Mouse (Mus musculus): ENCODE data around the gene Fuz. TPM values are rescaled to one million over a fixed set of nuclear protein-coding genes. Genes with fewer than 3 reads are reported as not detected.

Fuz gene
- polyA plus RNA-seq, 1 experiment from 2014 or later: 19.7 TPM

DNA sequence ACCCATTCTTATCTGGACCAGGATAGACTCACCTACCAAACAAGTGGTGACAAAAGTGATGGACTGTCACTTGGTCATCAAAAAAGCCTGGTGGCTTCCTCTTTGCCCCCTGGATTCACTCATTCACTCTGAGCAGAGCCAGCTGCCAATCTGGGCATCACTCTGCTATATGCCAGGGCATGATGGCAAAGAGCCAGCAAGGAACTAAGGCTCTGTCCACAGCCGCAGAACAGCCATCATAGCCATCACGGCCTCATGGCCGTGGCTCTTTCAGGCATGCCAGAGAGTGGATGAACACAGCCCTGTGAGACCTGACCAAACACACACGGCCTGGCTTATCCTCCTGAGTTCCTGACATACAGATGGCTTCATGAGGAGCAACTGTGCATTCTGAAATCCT lies 5.1 kb upstream of the Fuz start:
- peak overlapping the region; percentile 12; the same call in 1 of the 2 replicates for H3K4me2 ChIP-seq (ENCODE audit: low read length)
- H3K9me3 ChIP-seq (ENCODE audit: control insufficient read depth, low read length): no peaks in the 10 kb centered on the region
- H3K27me3 ChIP-seq (replicated peaks; ENCODE audit: control insufficient read depth, insufficient read depth, low read length): no peaks in the 10 kb centered on the region
- peaks cover 37% of the 10 kb centered on the region for H3K36me3 ChIP-seq (ENCODE audit: control insufficient read depth, insufficient read depth, low read length)
- H3K4me3 ChIP-seq (ENCODE audit: low read depth, low read length): no peak overlapping the region
- H3K27ac ChIP-seq (ENCODE audit: low read depth): no peak overlapping the region
- ATAC-seq (replicated peaks; ENCODE audit: low FRiP score, low TSS enrichment, low read depth) (no peak), DNase-seq (ENCODE audit: low spot score) (no peak)
- no peak overlapping the region for H3K9ac ChIP-seq (ENCODE audit: low read length)
- H3K4me1 ChIP-seq (replicated peaks; ENCODE audit: control insufficient read depth, insufficient read depth, low read length): peaks cover 21% of the 10 kb centered on the region
- 91% methylated on average over 4 of the region's 4 CpGs for WGBS

DNA sequence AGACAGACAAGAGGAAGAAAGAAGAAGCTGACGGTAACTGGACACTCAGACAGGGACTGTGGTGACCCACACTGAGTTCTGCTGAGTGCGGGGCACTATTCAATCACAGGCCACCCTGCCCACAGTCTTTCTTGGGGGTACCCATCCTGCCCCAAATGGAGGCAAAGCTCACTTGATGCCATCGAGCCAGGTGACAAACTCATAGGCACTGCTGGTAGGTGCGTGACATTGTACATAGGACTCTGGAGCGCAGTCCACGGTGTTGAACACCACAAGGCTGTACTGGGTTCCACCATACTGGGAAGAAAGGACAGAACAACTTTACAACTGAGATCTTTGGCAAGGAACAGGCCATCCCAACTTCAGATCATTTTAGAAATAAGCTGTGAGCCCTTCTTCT lies 4.3 kb upstream of the Fuz start:
- H3K36me3 ChIP-seq (ENCODE audit: control insufficient read depth, insufficient read depth, low read length): peaks cover 28% of the 10 kb centered on the region
- peaks cover 23% of the 10 kb centered on the region for H3K4me1 ChIP-seq (replicated peaks; ENCODE audit: control insufficient read depth, insufficient read depth, low read length)
- peak overlapping the region; percentile 91 for H3K4me3 ChIP-seq (ENCODE audit: low read depth, low read length)
- ATAC-seq (replicated peaks; ENCODE audit: low FRiP score, low TSS enrichment, low read depth) (no peak), DNase-seq (ENCODE audit: low spot score) (no peak)
- peak overlapping the region; percentile 95 for H3K9ac ChIP-seq (ENCODE audit: low read length)
- no peaks in the 10 kb centered on the region for H3K27me3 ChIP-seq (replicated peaks; ENCODE audit: control insufficient read depth, insufficient read depth, low read length)
- H3K4me2 ChIP-seq (ENCODE audit: low read length): peak overlapping the region; percentile 90
- no peaks in the 10 kb centered on the region for H3K9me3 ChIP-seq (ENCODE audit: control insufficient read depth, low read length)
- H3K27ac ChIP-seq (ENCODE audit: low read depth): peak overlapping the region; percentile 99
- 18% methylated on average over 6 of the region's 6 CpGs for WGBS

DNA sequence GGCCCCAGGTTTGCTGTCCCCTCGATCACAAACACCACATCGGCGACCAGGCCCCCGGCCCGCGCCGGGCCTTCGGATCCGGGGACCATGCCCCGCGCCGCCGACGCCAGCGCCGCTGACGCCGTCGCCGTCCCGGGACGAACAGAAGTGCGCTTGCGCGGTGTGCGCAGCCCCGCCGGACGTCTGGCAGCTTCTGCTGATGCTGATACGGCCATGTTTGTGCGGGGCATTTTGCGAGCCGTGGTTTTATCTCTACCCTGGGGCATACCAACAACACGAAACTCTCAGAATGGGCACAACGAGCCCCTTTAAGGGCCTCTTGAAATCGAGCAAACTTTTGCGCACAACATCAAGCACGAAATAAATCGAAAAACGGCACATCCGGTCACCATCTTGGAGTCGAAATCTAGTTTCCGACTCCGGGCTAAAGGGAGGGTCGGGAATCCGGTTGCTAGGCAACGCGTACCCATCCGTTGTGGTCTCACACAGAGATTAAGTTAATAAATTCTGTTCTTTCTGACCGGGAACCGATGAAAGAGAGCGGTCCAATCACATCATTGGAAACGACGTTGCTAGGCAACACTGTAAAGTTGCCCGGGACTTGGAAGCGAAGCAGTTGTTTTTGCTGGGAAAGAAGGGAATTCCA lies 3.5 kb upstream of the Fuz start, which contains the start of gene Med25:
Gene Med25 (minus strand): TSS at position 437 of the 646 bp plus-strand sequence.
- Histone ChIP-seq H3K27ac (ENCODE audit: low read depth) (peak within 1 kb of the TSS; percentile 99), H3K9me3 (ENCODE audit: control insufficient read depth, low read length) (no peaks in the 10 kb centered on the region), H3K27me3 (replicated peaks; ENCODE audit: control insufficient read depth, insufficient read depth, low read length) (no peaks in the 10 kb centered on the region), H3K9ac (ENCODE audit: low read length) (peak within 1 kb of the TSS; percentile 95), H3K4me1 (replicated peaks; ENCODE audit: control insufficient read depth, insufficient read depth, low read length) (peaks cover 29% of the 10 kb centered on the region), H3K36me3 (ENCODE audit: control insufficient read depth, insufficient read depth, low read length) (peaks cover 20% of the 10 kb centered on the region), H3K4me3 (ENCODE audit: low read depth, low read length) (peak within 1 kb of the TSS; percentile 91), H3K4me2 (ENCODE audit: low read length) (peak within 1 kb of the TSS; percentile 90)
- WGBS: under 1% methylated on average over 56 of the region's 56 CpGs
- DNase-seq (ENCODE audit: low spot score) (peak; percentile 97), ATAC-seq (replicated peaks; ENCODE audit: low FRiP score, low TSS enrichment, low read depth) (peak; percentile 75)

DNA sequence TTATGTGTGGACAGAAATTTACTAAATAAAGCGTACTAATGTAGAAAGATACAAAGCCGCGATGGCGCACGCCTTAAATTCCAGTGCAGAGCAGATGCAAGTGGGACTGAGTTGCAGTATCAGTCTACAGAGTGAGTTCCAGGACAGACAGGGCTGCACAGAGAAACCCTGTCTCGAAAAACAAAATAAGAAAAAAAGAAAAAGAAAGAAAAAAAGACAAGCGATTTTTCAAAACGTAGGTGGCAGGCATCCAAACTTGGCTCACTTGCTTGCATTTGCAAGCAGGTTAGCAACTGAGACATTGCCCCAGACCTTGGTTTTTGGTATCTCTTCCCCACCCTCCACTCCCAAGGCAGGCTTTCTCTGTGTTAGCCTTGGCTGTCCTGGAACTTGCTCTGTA lies 2.7 kb upstream of the Fuz start:
- Histone ChIP-seq H3K27ac (ENCODE audit: low read depth) (peak overlapping the region; percentile 99), H3K4me3 (ENCODE audit: low read depth, low read length) (peak overlapping the region; percentile 91), H3K4me1 (replicated peaks; ENCODE audit: control insufficient read depth, insufficient read depth, low read length) (peaks cover 29% of the 10 kb centered on the region), H3K36me3 (ENCODE audit: control insufficient read depth, insufficient read depth, low read length) (peaks cover 18% of the 10 kb centered on the region), H3K4me2 (ENCODE audit: low read length) (peak overlapping the region; percentile 90), H3K9ac (ENCODE audit: low read length) (peak overlapping the region; percentile 37; the same call in 1 of the 2 replicates), H3K27me3 (replicated peaks; ENCODE audit: control insufficient read depth, insufficient read depth, low read length) (no peaks in the 10 kb centered on the region), H3K9me3 (ENCODE audit: control insufficient read depth, low read length) (no peaks in the 10 kb centered on the region)
- DNase-seq (ENCODE audit: low spot score) (no peak), ATAC-seq (replicated peaks; ENCODE audit: low FRiP score, low TSS enrichment, low read depth) (no peak)
- 24% methylated on average over 8 of the region's 8 CpGs for WGBS

DNA sequence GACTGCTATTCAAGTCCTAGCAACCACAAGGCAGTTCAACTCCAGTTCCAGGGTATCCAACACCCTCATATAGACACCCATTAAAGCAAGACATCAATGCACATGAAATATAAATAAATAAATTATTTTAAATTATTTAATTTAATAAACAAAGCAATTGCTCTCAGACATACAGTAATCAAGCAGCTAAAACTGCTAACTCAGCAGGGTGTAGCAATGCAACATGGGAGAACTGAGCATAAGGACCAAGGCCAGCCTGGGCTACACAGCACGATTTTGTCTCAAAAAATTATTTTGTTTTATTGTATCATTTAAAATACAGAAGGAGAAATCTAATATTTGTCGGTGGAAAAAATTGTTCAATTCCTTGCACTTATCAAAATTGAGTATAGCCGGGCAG lies 1.7 kb upstream of the Fuz start:
- no peaks in the 10 kb centered on the region for H3K27me3 ChIP-seq (replicated peaks; ENCODE audit: control insufficient read depth, insufficient read depth, low read length)
- peaks cover 15% of the 10 kb centered on the region for H3K36me3 ChIP-seq (ENCODE audit: control insufficient read depth, insufficient read depth, low read length)
- peaks cover 29% of the 10 kb centered on the region for H3K4me1 ChIP-seq (replicated peaks; ENCODE audit: control insufficient read depth, insufficient read depth, low read length)
- H3K4me3 ChIP-seq (ENCODE audit: low read depth, low read length): no peak overlapping the region
- no peak overlapping the region for H3K9ac ChIP-seq (ENCODE audit: low read length)
- H3K9me3 ChIP-seq (ENCODE audit: control insufficient read depth, low read length): no peaks in the 10 kb centered on the region
- no peak for DNase-seq (ENCODE audit: low spot score)
- ATAC-seq (replicated peaks; ENCODE audit: low FRiP score, low TSS enrichment, low read depth): no peak
- no peak overlapping the region for H3K27ac ChIP-seq (ENCODE audit: low read depth)
- WGBS: 90% methylated on average over 3 of the region's 3 CpGs
- H3K4me2 ChIP-seq (ENCODE audit: low read length): no peak overlapping the region

DNA sequence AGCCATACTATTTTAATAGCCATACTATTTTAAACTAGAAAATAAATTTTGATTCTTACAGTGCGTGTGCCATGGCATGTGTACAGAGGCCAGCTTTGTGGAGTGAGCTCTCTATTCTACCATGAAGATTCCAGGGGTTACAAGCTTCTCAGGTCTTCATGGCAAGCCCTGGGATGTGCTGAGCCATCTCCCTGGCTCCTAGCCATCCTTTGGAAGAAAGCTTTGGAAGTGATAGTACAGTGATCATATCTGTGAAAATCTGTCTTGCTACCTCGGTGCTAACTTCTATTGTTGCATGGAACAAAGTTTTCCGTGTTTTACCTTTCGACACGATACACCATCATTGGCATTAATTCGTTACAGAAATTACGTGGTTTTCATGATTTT lies 680 bp upstream of the Fuz start:
- H3K4me1 ChIP-seq (replicated peaks; ENCODE audit: control insufficient read depth, insufficient read depth, low read length): peaks cover 29% of the 10 kb centered on the region
- 67% methylated on average over 7 of the region's 7 CpGs for WGBS
- H3K4me2 ChIP-seq (ENCODE audit: low read length): peak overlapping the region; percentile 71
- ATAC-seq (replicated peaks; ENCODE audit: low FRiP score, low TSS enrichment, low read depth): no peak
- peak overlapping the region; percentile 74 for H3K27ac ChIP-seq (ENCODE audit: low read depth)
- H3K4me3 ChIP-seq (ENCODE audit: low read depth, low read length): peak overlapping the region; percentile 64
- no peak overlapping the region for H3K9ac ChIP-seq (ENCODE audit: low read length)
- H3K36me3 ChIP-seq (ENCODE audit: control insufficient read depth, insufficient read depth, low read length): peaks cover 19% of the 10 kb centered on the region
- H3K9me3 ChIP-seq (ENCODE audit: control insufficient read depth, low read length): no peaks in the 10 kb centered on the region
- no peaks in the 10 kb centered on the region for H3K27me3 ChIP-seq (replicated peaks; ENCODE audit: control insufficient read depth, insufficient read depth, low read length)
- DNase-seq (ENCODE audit: low spot score): peak; percentile 55

DNA sequence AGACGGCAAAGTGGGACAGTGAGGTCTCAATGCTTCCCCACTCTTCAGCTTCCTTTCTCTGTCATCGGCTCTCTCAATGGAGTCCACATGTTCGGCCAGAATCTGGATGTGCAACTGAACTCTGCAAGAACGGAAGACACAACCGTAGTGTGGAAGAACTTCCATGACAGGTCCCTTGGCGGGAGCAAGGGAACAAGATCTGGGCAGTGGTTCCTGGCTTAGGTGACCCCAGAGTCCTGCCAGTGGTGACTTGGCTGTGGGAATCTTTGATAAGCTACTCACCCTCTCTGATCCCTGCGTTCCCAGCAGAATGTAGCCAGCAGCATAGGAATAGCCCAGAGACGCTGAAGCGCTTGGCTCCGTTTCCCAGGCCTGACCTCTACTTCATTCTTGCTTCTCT lies 620 bp downstream of the Fuz start:
- Histone ChIP-seq H3K27me3 (replicated peaks; ENCODE audit: control insufficient read depth, insufficient read depth, low read length) (no peaks in the 10 kb centered on the region), H3K9ac (ENCODE audit: low read length) (peak overlapping the region; percentile 71), H3K27ac (ENCODE audit: low read depth) (peak overlapping the region; percentile 74), H3K4me2 (ENCODE audit: low read length) (peak overlapping the region; percentile 71), H3K36me3 (ENCODE audit: control insufficient read depth, insufficient read depth, low read length) (peaks cover 23% of the 10 kb centered on the region), H3K4me3 (ENCODE audit: low read depth, low read length) (peak overlapping the region; percentile 64), H3K9me3 (ENCODE audit: control insufficient read depth, low read length) (no peaks in the 10 kb centered on the region), H3K4me1 (replicated peaks; ENCODE audit: control insufficient read depth, insufficient read depth, low read length) (peaks cover 26% of the 10 kb centered on the region)
- no peak for ATAC-seq (replicated peaks; ENCODE audit: low FRiP score, low TSS enrichment, low read depth)
- no peak for DNase-seq (ENCODE audit: low spot score)
- 43% methylated on average over 10 of the region's 10 CpGs for WGBS

- 42% methylated on average over 18 of the region's 19 CpGs for WGBS
- Histone ChIP-seq H3K4me2 (ENCODE audit: low read length) (no peak overlapping the region), H3K9me3 (ENCODE audit: control insufficient read depth, low read length) (no peaks in the 10 kb centered on the region), H3K4me1 (replicated peaks; ENCODE audit: control insufficient read depth, insufficient read depth, low read length) (peaks cover 18% of the 10 kb centered on the region), H3K27me3 (replicated peaks; ENCODE audit: control insufficient read depth, insufficient read depth, low read length) (no peaks in the 10 kb centered on the region), H3K27ac (ENCODE audit: low read depth) (no peak overlapping the region), H3K36me3 (ENCODE audit: control insufficient read depth, insufficient read depth, low read length) (peaks cover 29% of the 10 kb centered on the region), H3K4me3 (ENCODE audit: low read depth, low read length) (no peak overlapping the region), H3K9ac (ENCODE audit: low read length) (no peak overlapping the region)
- no peak for DNase-seq (ENCODE audit: low spot score)
- ATAC-seq (replicated peaks; ENCODE audit: low FRiP score, low TSS enrichment, low read depth): no peak; the same call in 1 of the 2 replicates
Measured at GRCm38 (mm10) chr7:44898607-44899006, 2.7 kb downstream of the Fuz start.

DNA sequence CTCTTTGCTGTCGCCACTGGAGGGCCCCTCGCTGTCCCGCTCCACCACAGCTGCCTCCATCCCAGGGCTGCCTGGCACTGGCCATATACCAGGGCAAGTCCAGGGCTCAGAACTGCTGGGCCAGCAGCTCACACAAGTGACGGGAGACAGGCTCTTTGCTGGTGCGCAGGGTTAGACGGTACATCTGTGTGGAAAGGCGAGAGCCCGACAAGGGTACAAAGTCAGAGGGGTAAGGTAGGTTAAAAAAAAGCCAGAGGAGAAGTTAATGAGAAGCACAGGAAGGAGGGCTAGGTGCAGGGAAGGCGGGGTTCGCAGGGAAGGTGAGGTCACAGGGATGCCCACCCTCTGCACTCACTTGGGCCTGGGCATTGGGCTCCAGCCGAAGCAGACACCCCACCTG lies 4.8 kb downstream of the Fuz start:
- no peak overlapping the region for H3K27ac ChIP-seq (ENCODE audit: low read depth)

More for the DNA sequence above, 4.8 kb downstream of the Fuz start:
- Histone ChIP-seq H3K27me3 (replicated peaks; ENCODE audit: control insufficient read depth, insufficient read depth, low read length) (no peaks in the 10 kb centered on the region), H3K9me3 (ENCODE audit: control insufficient read depth, low read length) (no peaks in the 10 kb centered on the region), H3K36me3 (ENCODE audit: control insufficient read depth, insufficient read depth, low read length) (peaks cover 49% of the 10 kb centered on the region), H3K9ac (ENCODE audit: low read length) (no peak overlapping the region), H3K4me2 (ENCODE audit: low read length) (no peak overlapping the region), H3K4me1 (replicated peaks; ENCODE audit: control insufficient read depth, insufficient read depth, low read length) (peaks cover 13% of the 10 kb centered on the region), H3K4me3 (ENCODE audit: low read depth, low read length) (no peak overlapping the region)
- ATAC-seq (replicated peaks; ENCODE audit: low FRiP score, low TSS enrichment, low read depth) (0 out of 2 replicates have a peak, but pooled peaks have one; percentile 6), DNase-seq (ENCODE audit: low spot score) (no peak)
- 89% methylated on average over 11 of the region's 11 CpGs for WGBS

Measured in intestine, embryonic 14.5 days (tissue).